ENCODE assay signal across 22 mouse cellular contexts in genomic region chr11:81120024-81120576, GRCm38 (mm10).
DNase-seq lines count a peak whose midpoint lies in the region; ATAC-seq and TF ChIP-seq lines count a peak whose summit lies in the region.
"Had no signal": no experiment of that assay in that cellular context is flagged by ENCODE, and none has a peak within 500 bp of the region (broad histone marks: within the 10 kb centered on the region; RNA-seq: fewer than 3 reads in every experiment).

No protein-coding gene starts in this region.

- H3K4me1 ChIP-seq in hindbrain, embryonic 12.5 days, result peaks cover 31% of the 10 kb centered on the region
- peaks cover 32% of the 10 kb centered on the region for H3K4me1 ChIP-seq in hindbrain, embryonic 13.5 days (replicated peaks)
- no peaks in the 10 kb centered on the region; the same call in 1 of the 2 replicates for H3K4me1 ChIP-seq in kidney, postnatal 0 days (replicated peaks; ENCODE audit: insufficient read depth, low read length)
- no peaks in the 10 kb centered on the region for H3K4me1 ChIP-seq in kidney, adult 2 months (ENCODE audit: control insufficient read depth, insufficient read depth, low read length)
- H3K4me1 ChIP-seq: embryonic facial prominence, embryonic 15.5 days; heart, embryonic 10.5 days had no signal

- H3K36me3 ChIP-seq in hindbrain, embryonic 12.5 days, result no peaks in the 10 kb centered on the region
- no peaks in the 10 kb centered on the region for H3K36me3 ChIP-seq in hindbrain, embryonic 13.5 days
- no peaks in the 10 kb centered on the region for H3K36me3 ChIP-seq in kidney, postnatal 0 days (ENCODE audit: insufficient read depth, low read length)
- H3K36me3 ChIP-seq in kidney, adult 2 months (ENCODE audit: control insufficient read depth, insufficient read depth, low read length), result no peaks in the 10 kb centered on the region
- H3K36me3 ChIP-seq: embryonic facial prominence, embryonic 15.5 days; forebrain, embryonic 10.5 days; heart, embryonic 10.5 days had no signal

- TF ChIP-seq CTCF in kidney, postnatal 0 days (IDR thresholded peaks at IDR 0.05; ENCODE audit: low read depth), result no peak
- TF ChIP-seq CTCF in kidney, adult 2 months (conservative IDR thresholded peaks at IDR 0.05; ENCODE audit: insufficient read depth, insufficient read length, low read depth, low read length), result no peak

- TF ChIP-seq POLR2A in kidney, adult 2 months (IDR thresholded peaks at IDR 0.05; ENCODE audit: low read depth, low read length), result no peak

- H3K4me3 ChIP-seq in hindbrain, embryonic 12.5 days, result no peak overlapping the region
- no peak overlapping the region for H3K4me3 ChIP-seq in hindbrain, embryonic 13.5 days
- H3K4me3 ChIP-seq in kidney, postnatal 0 days (replicated peaks; ENCODE audit: low read depth, low read length), result no peak overlapping the region
- H3K4me3 ChIP-seq in kidney, adult 2 months (ENCODE audit: insufficient read depth, low read depth, low read length), result no peak overlapping the region
- H3K4me3 ChIP-seq: embryonic facial prominence, embryonic 15.5 days; erythroblast, embryonic 14.5 days; forebrain, embryonic 10.5 days; gastrocnemius, adult 2 months; heart, embryonic 10.5 days had no signal

- no peak overlapping the region for H3K9ac ChIP-seq in hindbrain, embryonic 12.5 days
- no peak overlapping the region for H3K9ac ChIP-seq in hindbrain, embryonic 13.5 days
- H3K9ac ChIP-seq in kidney, postnatal 0 days (ENCODE audit: low read depth, low read length), result no peak overlapping the region
- H3K9ac ChIP-seq: embryonic facial prominence, embryonic 15.5 days had no signal

- ATAC-seq in hindbrain, embryonic 12.5 days (ENCODE audit: low FRiP score), result peak; percentile 50; the same call in 1 of the 2 replicates
- no peak for ATAC-seq in hindbrain, embryonic 13.5 days (ENCODE audit: low FRiP score)
- ATAC-seq in kidney, postnatal 0 days (replicated peaks; ENCODE audit: low FRiP score, low read depth), result peak; percentile 21; the same call in 1 of the 2 replicates
- ATAC-seq: forebrain, embryonic 14.5 days had no signal

- H3K9me3 ChIP-seq in hindbrain, embryonic 12.5 days (replicated peaks), result no peaks in the 10 kb centered on the region
- H3K9me3 ChIP-seq in hindbrain, embryonic 13.5 days, result no peaks in the 10 kb centered on the region
- no peaks in the 10 kb centered on the region for H3K9me3 ChIP-seq in kidney, postnatal 0 days (replicated peaks; ENCODE audit: low read length)
- H3K9me3 ChIP-seq: embryonic facial prominence, embryonic 15.5 days; forebrain, embryonic 10.5 days; heart, embryonic 10.5 days had no signal

- WGBS in hindbrain, embryonic 12.5 days, result 57% methylated on average over 8 of the region's 8 CpGs
- 58% methylated on average over 8 of the region's 8 CpGs for WGBS in hindbrain, embryonic 13.5 days
- 32% methylated on average over 8 of the region's 8 CpGs for WGBS in kidney, postnatal 0 days
- 26% methylated on average over 8 of the region's 8 CpGs for WGBS in kidney, adult 2 months

- no peak overlapping the region for H3K27ac ChIP-seq in hindbrain, embryonic 12.5 days
- no peak overlapping the region; the same call in 1 of the 2 replicates for H3K27ac ChIP-seq in hindbrain, embryonic 13.5 days
- H3K27ac ChIP-seq in kidney, postnatal 0 days, result no peak overlapping the region
- H3K27ac ChIP-seq in kidney, adult 2 months (ENCODE audit: insufficient read depth, low read depth, low read length), result no peak overlapping the region
- H3K27ac ChIP-seq: embryonic facial prominence, embryonic 15.5 days; forebrain, embryonic 10.5 days; gastrocnemius, adult 2 months; heart, embryonic 10.5 days had no signal

- DNase-seq in embryo, embryonic 10 days (ENCODE audit: low spot score), result peak; percentile 14
- DNase-seq in embryo, embryonic 10.5 days (ENCODE audit: low spot score), result no peak
- peak; percentile 50 for DNase-seq in kidney, postnatal 0 days (ENCODE audit: low spot score)
- DNase-seq in kidney, adult 2 months, result no peak
- DNase-seq in A20 (ENCODE audit: low read depth, low spot score), result peak; percentile 3
- DNase-seq in cerebellum, adult 8-10 months, result no peak
- DNase-seq: adrenal gland, postnatal 10 days; cerebellum, adult 11-12 months; cerebellum, adult 9-11 months; cerebellum, postnatal 36 days; embryo, embryonic 11 days; gastrocnemius, adult 2 months; gastrocnemius, postnatal 25 days; heart, postnatal 10 days; heart, postnatal 4 days had no signal

- no peak overlapping the region for H3K4me2 ChIP-seq in hindbrain, embryonic 12.5 days (replicated peaks)
- no peak overlapping the region for H3K4me2 ChIP-seq in hindbrain, embryonic 13.5 days
- H3K4me2 ChIP-seq in kidney, postnatal 0 days (ENCODE audit: low read length), result 0 out of 2 replicates have a peak overlapping the region, but pooled peaks have one; percentile 7
- H3K4me2 ChIP-seq: embryonic facial prominence, embryonic 15.5 days had no signal

- no peaks in the 10 kb centered on the region for H3K27me3 ChIP-seq in hindbrain, embryonic 12.5 days
- H3K27me3 ChIP-seq in hindbrain, embryonic 13.5 days, result no peaks in the 10 kb centered on the region
- no peaks in the 10 kb centered on the region for H3K27me3 ChIP-seq in kidney, postnatal 0 days (ENCODE audit: insufficient read depth, low read length)
- no peaks in the 10 kb centered on the region for H3K27me3 ChIP-seq in kidney, adult 2 months (replicated peaks; ENCODE audit: control insufficient read depth, insufficient read depth, low read length)
- H3K27me3 ChIP-seq: embryonic facial prominence, embryonic 15.5 days had no signal

Comparison
In these comparisons a context has a peak if more than half of its experiments do, and no peak if none do; other contexts are left out.
1. DNase-seq: peak in embryo, embryonic 10 days (single experiment), kidney, postnatal 0 days (single experiment) and A20 (single experiment); none in embryo, embryonic 10.5 days (single experiment), kidney, adult 2 months (single experiment) and cerebellum, adult 8-10 months (single experiment).